Mouse (Mus musculus) erythroblast, adult 5-6 weeks (primary cell): Measurements from ENCODE around the gene Mark2. TPM values are rescaled to one million over a fixed set of nuclear protein-coding genes. Genes with fewer than 3 reads are reported as not detected.
A peak's percentile ranks its signal among the peaks of the same experiment; 100 is the strongest.

Source experiments
- ATAC-seq: replicated peaks from 2 replicates; pipeline ENCODE4 v1.8.0; 2016; ENCODE audit warnings: moderate number of reproducible peaks, mild to moderate bottlenecking, moderate TSS enrichment, inconsistent platforms; ENCODE audit not compliant: poor library complexity, low FRiP score, severe bottlenecking
- total RNA-seq, 2 experiments: library from RNA; stranded (forward) in 1 of 2; stranded (reverse) in 1 of 2; fragments of 150-400 nt in 1 of 2; fragments of 200-764, 138-1000 nt in 1 of 2; gene quantifications; 2 replicates each; pipeline versions ENCODE4 v1.2.3 to v1.2.4; 2015 to 2017; ENCODE audit warnings: low replicate concordance in 2 of 2

Gene Mark2
- total RNA-seq, 2 experiments from 2014 or later, result 19.4 to 57.1 TPM

GRCm38 (mm10) chr19:7236011-7236410 lies 105.6 kb downstream of the Mark2 start:
- ATAC-seq, result no peak

DNA sequence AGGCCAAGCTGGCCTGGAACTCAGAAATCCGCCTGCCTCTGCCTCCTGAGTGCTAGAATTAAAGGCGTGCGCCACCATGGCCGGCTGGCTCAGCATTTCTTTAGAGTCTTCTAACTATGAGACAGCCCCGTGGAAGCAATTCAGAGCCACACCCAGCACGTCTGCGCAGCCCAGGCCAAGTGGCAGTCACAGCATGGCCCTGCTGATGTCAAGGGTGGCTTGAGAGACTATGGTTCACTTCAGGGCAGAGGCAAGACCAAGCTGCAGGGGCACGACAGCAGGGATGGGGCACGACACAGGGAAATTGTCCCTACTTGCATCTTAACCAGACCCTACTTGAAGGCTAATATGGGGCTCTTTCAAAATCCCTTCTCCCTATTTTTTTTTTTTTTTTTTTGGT lies 106.2 kb downstream of the Mark2 start:
- ATAC-seq, result no peak

GRCm38 (mm10) chr19:7234537-7235221 lies 107.0 kb downstream of the Mark2 start:
- ATAC-seq, result peak; percentile 73

DNA sequence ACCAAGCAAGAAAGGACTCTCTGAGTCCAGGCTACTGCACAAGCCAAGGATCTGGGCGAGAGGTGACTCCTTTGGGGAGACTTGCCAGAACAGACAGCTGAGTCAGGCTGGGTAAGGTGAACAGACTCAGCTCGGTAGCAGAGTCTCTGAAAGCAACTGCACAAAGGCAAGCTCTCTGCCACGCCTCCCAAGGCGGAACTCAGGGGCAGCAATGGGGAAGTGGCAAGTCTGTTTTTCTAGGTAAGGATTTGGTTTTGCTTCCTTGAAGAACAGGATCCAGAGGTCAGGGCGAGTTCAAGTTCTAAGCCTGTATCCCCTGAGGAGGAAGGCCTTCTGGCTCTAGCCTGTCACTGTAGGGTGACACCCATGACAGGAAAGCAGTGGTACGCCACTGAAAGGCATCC lies 115.1 kb downstream of the Mark2 start:
- no peak for ATAC-seq

Other genes with a start within 250 kb of the Mark2 start
- not detected in 2 replicates for gene Flrt1, start 236.1 kb downstream of the Mark2 start, total RNA-seq (2015; ENCODE audit: low replicate concordance)
- not detected in 2 replicates for gene Flrt1, start 236.1 kb downstream of the Mark2 start, total RNA-seq (2017; ENCODE audit: low replicate concordance)
- gene Otub1, start 135.5 kb downstream of the Mark2 start, total RNA-seq (2015; ENCODE audit: low replicate concordance), result 17.3 TPM in 2 replicates
- gene Otub1, start 135.5 kb downstream of the Mark2 start, total RNA-seq (2017; ENCODE audit: low replicate concordance), result 15.5 and 23.1 TPM in 2 replicates
- gene Cox8a, start 124.2 kb downstream of the Mark2 start, total RNA-seq (2015; ENCODE audit: low replicate concordance), result 177 and 188 TPM in 2 replicates
- gene Cox8a, start 124.2 kb downstream of the Mark2 start, total RNA-seq (2017; ENCODE audit: low replicate concordance), result 51.3 and 166 TPM in 2 replicates
- gene Naa40, start 100.7 kb downstream of the Mark2 start, total RNA-seq (2015; ENCODE audit: low replicate concordance), result 12.5 and 20.1 TPM in 2 replicates
- gene Naa40, start 100.7 kb downstream of the Mark2 start, total RNA-seq (2017; ENCODE audit: low replicate concordance), result 14.5 and 15.1 TPM in 2 replicates
- gene Rcor2, start 74.5 kb downstream of the Mark2 start, total RNA-seq (2015; ENCODE audit: low replicate concordance), result not detected in 2 replicates
- gene Rcor2, start 74.5 kb downstream of the Mark2 start, total RNA-seq (2017; ENCODE audit: low replicate concordance), result 0.17 TPM in 1 of 2 replicates, not detected in the other
- 3.3 and 7.5 TPM in 2 replicates for gene Spindoc, start 41.1 kb upstream of the Mark2 start, total RNA-seq (2015; ENCODE audit: low replicate concordance)
- 0.09 TPM in 1 of 2 replicates, not detected in the other for gene Spindoc, start 41.1 kb upstream of the Mark2 start, total RNA-seq (2017; ENCODE audit: low replicate concordance)
- 0.21 TPM in 1 of 2 replicates, not detected in the other for gene 2700081O15Rik, start 75.8 kb upstream of the Mark2 start, total RNA-seq (2015; ENCODE audit: low replicate concordance)
- gene 2700081O15Rik, start 75.8 kb upstream of the Mark2 start, total RNA-seq (2017; ENCODE audit: low replicate concordance), result 0.34 and 0.70 TPM in 2 replicates
- 85.3 and 86.7 TPM in 2 replicates for gene Rtn3, start 141.4 kb upstream of the Mark2 start, total RNA-seq (2015; ENCODE audit: low replicate concordance)
- gene Rtn3, start 141.4 kb upstream of the Mark2 start, total RNA-seq (2017; ENCODE audit: low replicate concordance), result 29.4 and 35.0 TPM in 2 replicates
- 16.9 and 17.3 TPM in 2 replicates for gene Atl3, start 152.2 kb upstream of the Mark2 start, total RNA-seq (2015; ENCODE audit: low replicate concordance)
- 21.1 and 25.5 TPM in 2 replicates for gene Atl3, start 152.2 kb upstream of the Mark2 start, total RNA-seq (2017; ENCODE audit: low replicate concordance)
- gene Pla2g16, start 215.6 kb upstream of the Mark2 start, total RNA-seq (2015; ENCODE audit: low replicate concordance), result 78.4 and 83.0 TPM in 2 replicates
- 120 and 165 TPM in 2 replicates for gene Pla2g16, start 215.6 kb upstream of the Mark2 start, total RNA-seq (2017; ENCODE audit: low replicate concordance)